Mouse (Mus musculus): ENCODE measurements at regions not wholly inside any gene's neighbourhood (a gene's known extent, or its start where the extent isn't known, plus 50 kb on each side); places are given as distances from the start of the nearest gene placed in this dataset.

GRCm38 (mm10) chr3:152028695-152029094 lies 137.3 kb downstream of the Gipc2 start:
- TF ChIP-seq EP300 (IDR thresholded peaks at IDR 0.05; ENCODE audit: low read depth) (no peak), CTCF (IDR thresholded peaks at IDR 0.05; ENCODE audit: low read depth) (no peak)

Measured in liver, postnatal 0 days (tissue).